Comparison of ENCODE assay signal across 8 mouse cellular contexts in genomic region chr12:8884426-8885145, GRCm38 (mm10). TPM values are rescaled to one million over a fixed set of nuclear protein-coding genes. Genes with fewer than 3 reads are reported as not detected.
DNase-seq lines count a peak whose midpoint lies in the region; ATAC-seq and TF ChIP-seq lines count a peak whose summit lies in the region.

No protein-coding gene starts in this region.

- no peaks in the 10 kb centered on the region for H3K9me3 ChIP-seq in embryonic facial prominence, embryonic 12.5 days
- no peaks in the 10 kb centered on the region for H3K9me3 ChIP-seq in hindbrain, embryonic 13.5 days
- H3K9me3 ChIP-seq in neural tube, embryonic 14.5 days (ENCODE audit: control insufficient read depth, low read length): no peaks in the 10 kb centered on the region

- no peaks in the 10 kb centered on the region for H3K27me3 ChIP-seq in kidney, adult 2 months (replicated peaks; ENCODE audit: control insufficient read depth, insufficient read depth, low read length)
- H3K27me3 ChIP-seq in embryonic facial prominence, embryonic 12.5 days: no peaks in the 10 kb centered on the region
- H3K27me3 ChIP-seq in hindbrain, embryonic 13.5 days: no peaks in the 10 kb centered on the region
- H3K27me3 ChIP-seq in neural tube, embryonic 14.5 days (ENCODE audit: control insufficient read depth, insufficient read depth, low read length): no peaks in the 10 kb centered on the region

- peaks cover 3% of the 10 kb centered on the region; the same call in 1 of the 2 replicates for H3K4me1 ChIP-seq in kidney, adult 2 months (ENCODE audit: control insufficient read depth, insufficient read depth, low read length)
- H3K4me1 ChIP-seq in embryonic facial prominence, embryonic 12.5 days: peaks cover 17% of the 10 kb centered on the region
- H3K4me1 ChIP-seq in hindbrain, embryonic 13.5 days (replicated peaks): peaks cover 17% of the 10 kb centered on the region
- no peaks in the 10 kb centered on the region for H3K4me1 ChIP-seq in neural tube, embryonic 14.5 days (ENCODE audit: control insufficient read depth, insufficient read depth, low read length)

- H3K9ac ChIP-seq in embryonic facial prominence, embryonic 12.5 days: no peak overlapping the region
- H3K9ac ChIP-seq in hindbrain, embryonic 13.5 days: no peak overlapping the region
- no peak overlapping the region for H3K9ac ChIP-seq in neural tube, embryonic 14.5 days (replicated peaks; ENCODE audit: low read depth, low read length)

- peak; percentile 53 for DNase-seq in kidney, postnatal 10 days
- DNase-seq in kidney, adult 2 months: no peak
- no peak for DNase-seq in right cerebral cortex, postnatal 25 days

- TF ChIP-seq CTCF in kidney, adult 2 months (conservative IDR thresholded peaks at IDR 0.05; ENCODE audit: insufficient read depth, insufficient read length, low read depth, low read length): no peak

- no peak overlapping the region for H3K27ac ChIP-seq in kidney, adult 2 months (ENCODE audit: insufficient read depth, low read depth, low read length)
- H3K27ac ChIP-seq in embryonic facial prominence, embryonic 12.5 days: peak overlapping the region; percentile 66; the same call in 1 of the 2 replicates
- H3K27ac ChIP-seq in hindbrain, embryonic 13.5 days: no peak overlapping the region
- H3K27ac ChIP-seq in neural tube, embryonic 14.5 days (ENCODE audit: low read depth, low read length): no peak overlapping the region

- ATAC-seq in embryonic facial prominence, embryonic 12.5 days (ENCODE audit: insufficient number of reproducible peaks, insufficient read depth, low FRiP score, low TSS enrichment): no peak
- ATAC-seq in hindbrain, embryonic 13.5 days (ENCODE audit: low FRiP score): no peak
- ATAC-seq in neural tube, embryonic 14.5 days (ENCODE audit: low read depth): peak; percentile 20; the same call in 1 of the 2 replicates
- no peak for ATAC-seq in inflammation-experienced regulatory T-cells, adult 6 months
- ATAC-seq in activated CD4-positive, CD25-positive, alpha-beta regulatory T cell, adult 4 months: no peak

- H3K4me2 ChIP-seq in embryonic facial prominence, embryonic 12.5 days (replicated peaks): peak overlapping the region; percentile 23
- 0 out of 2 replicates have a peak overlapping the region, but pooled peaks have one; percentile 17 for H3K4me2 ChIP-seq in hindbrain, embryonic 13.5 days
- no peak overlapping the region for H3K4me2 ChIP-seq in neural tube, embryonic 14.5 days (ENCODE audit: low read depth, low read length)

- TF ChIP-seq POLR2A in kidney, adult 2 months (IDR thresholded peaks at IDR 0.05; ENCODE audit: low read depth, low read length): no peak

- H3K4me3 ChIP-seq in kidney, adult 2 months (ENCODE audit: insufficient read depth, low read depth, low read length): no peak overlapping the region
- no peak overlapping the region for H3K4me3 ChIP-seq in embryonic facial prominence, embryonic 12.5 days
- no peak overlapping the region for H3K4me3 ChIP-seq in hindbrain, embryonic 13.5 days
- no peak overlapping the region for H3K4me3 ChIP-seq in neural tube, embryonic 14.5 days (ENCODE audit: low read depth, low read length)

- H3K36me3 ChIP-seq in kidney, adult 2 months (ENCODE audit: control insufficient read depth, insufficient read depth, low read length): no peaks in the 10 kb centered on the region
- H3K36me3 ChIP-seq in embryonic facial prominence, embryonic 12.5 days: no peaks in the 10 kb centered on the region
- no peaks in the 10 kb centered on the region for H3K36me3 ChIP-seq in hindbrain, embryonic 13.5 days
- no peaks in the 10 kb centered on the region for H3K36me3 ChIP-seq in neural tube, embryonic 14.5 days (ENCODE audit: control insufficient read depth, insufficient read depth, low read length)

- WGBS in kidney, adult 2 months: 44% methylated on average over 13 of the region's 13 CpGs
- 25% methylated on average over 13 of the region's 13 CpGs for WGBS in embryonic facial prominence, embryonic 12.5 days
- 18% methylated on average over 13 of the region's 13 CpGs for WGBS in hindbrain, embryonic 13.5 days
- 26% methylated on average over 13 of the region's 13 CpGs for WGBS in neural tube, embryonic 14.5 days

RNA-seq across cellular contexts. Expression of gene Laptm4a, which starts 36.9 kb away (rescaled TPM):
- 256 and 291 TPM in 2 replicates for polyA plus RNA-seq in kidney, adult 2 months (2012; rRNA removed)
- 271 and 307 TPM in 2 replicates for polyA plus RNA-seq in embryonic facial prominence, embryonic 12.5 days (2016; fragmentation: Nextera tagmentation; extraction: Ambion mirVana)
- polyA plus RNA-seq in hindbrain, embryonic 13.5 days (2015; fragmentation: Nextera tagmentation; extraction: Ambion mirVana): 229 and 244 TPM in 2 replicates
- 61.1 and 200 TPM in 2 replicates for polyA plus RNA-seq in neural tube, embryonic 14.5 days (2014; fragmentation: Nextera tagmentation; extraction: Ambion mirVana)
- polyA plus RNA-seq in inflammation-experienced regulatory T-cells, adult 6 months (2017; shearing (Covaris generic)): 100 to 1,000 TPM; 117 to 185 (median 137) TPM
- polyA plus RNA-seq in activated CD4-positive, CD25-positive, alpha-beta regulatory T cell, adult 4 months (2017; shearing (Covaris generic)): 100 to 1,000 TPM; 114 to 152 TPM
